Mouse (Mus musculus) G1E (cell line): ENCODE measurements around the gene Prpsap2.

ENCODE experiments used
- CTCF ChIP-seq: IDR thresholded peaks from 2 replicates; pipeline ENCODE4 v1.5.1; 2012; ENCODE audit warnings: low read depth, low read length, inconsistent platforms, mixed read lengths
- GATA1 ChIP-seq: IDR thresholded peaks from 2 replicates; pipeline ENCODE4 v1.6.1; 2012; ENCODE audit warnings: borderline replicate concordance, low read length, inconsistent platforms, mixed read lengths
- TAL1 ChIP-seq: conservative IDR thresholded peaks from 2 replicates; pipeline ENCODE4 v1.6.1; 2012; ENCODE audit warnings: low read depth, low read length, inconsistent platforms, mixed read lengths

DNA sequence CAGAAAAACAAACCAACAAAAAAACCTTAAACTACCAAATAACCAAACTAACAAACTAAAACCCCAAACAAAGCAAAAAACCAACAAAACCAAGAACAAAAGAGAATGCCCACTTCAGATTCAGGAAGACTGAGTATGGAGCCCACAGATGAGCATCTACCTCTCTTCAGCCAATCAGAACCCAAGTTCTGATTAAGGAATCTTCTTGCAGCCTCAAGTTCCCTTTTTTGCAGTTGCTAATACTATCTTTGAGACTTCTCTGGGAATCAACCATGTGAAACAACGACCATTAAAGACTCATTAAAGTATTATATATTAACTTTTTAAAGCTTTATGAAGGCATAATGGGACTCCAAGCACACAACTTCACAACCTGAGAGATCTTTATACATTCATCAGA is 24.6 kb downstream of the Prpsap2 start:
- no peak for TF ChIP-seq CTCF
- no peak for TF ChIP-seq TAL1
- no peak for TF ChIP-seq GATA1
